Mouse (Mus musculus) liver, postnatal 0 days (tissue): ENCODE measurements around the gene Trim39.

Experiments
- CTCF ChIP-seq: sonication (generic); IDR thresholded peaks from 2 replicates; pipeline ENCODE4 v1.5.1; 2016; ENCODE audit warnings: antibody characterized with exemption, low read depth
- EP300 ChIP-seq: IDR thresholded peaks from 2 replicates; pipeline ENCODE4 v1.6.1; 2016; ENCODE audit warnings: antibody characterized with exemption, low read depth, mild to moderate bottlenecking

GRCm38 (mm10) chr17:36226921-36227320 is 45.1 kb downstream of the Trim39 start:
- TF ChIP-seq CTCF (peak; percentile 44), EP300 (no peak)
